ENCODE assay signal across 8 mouse cellular contexts in the genomic region with DNA sequence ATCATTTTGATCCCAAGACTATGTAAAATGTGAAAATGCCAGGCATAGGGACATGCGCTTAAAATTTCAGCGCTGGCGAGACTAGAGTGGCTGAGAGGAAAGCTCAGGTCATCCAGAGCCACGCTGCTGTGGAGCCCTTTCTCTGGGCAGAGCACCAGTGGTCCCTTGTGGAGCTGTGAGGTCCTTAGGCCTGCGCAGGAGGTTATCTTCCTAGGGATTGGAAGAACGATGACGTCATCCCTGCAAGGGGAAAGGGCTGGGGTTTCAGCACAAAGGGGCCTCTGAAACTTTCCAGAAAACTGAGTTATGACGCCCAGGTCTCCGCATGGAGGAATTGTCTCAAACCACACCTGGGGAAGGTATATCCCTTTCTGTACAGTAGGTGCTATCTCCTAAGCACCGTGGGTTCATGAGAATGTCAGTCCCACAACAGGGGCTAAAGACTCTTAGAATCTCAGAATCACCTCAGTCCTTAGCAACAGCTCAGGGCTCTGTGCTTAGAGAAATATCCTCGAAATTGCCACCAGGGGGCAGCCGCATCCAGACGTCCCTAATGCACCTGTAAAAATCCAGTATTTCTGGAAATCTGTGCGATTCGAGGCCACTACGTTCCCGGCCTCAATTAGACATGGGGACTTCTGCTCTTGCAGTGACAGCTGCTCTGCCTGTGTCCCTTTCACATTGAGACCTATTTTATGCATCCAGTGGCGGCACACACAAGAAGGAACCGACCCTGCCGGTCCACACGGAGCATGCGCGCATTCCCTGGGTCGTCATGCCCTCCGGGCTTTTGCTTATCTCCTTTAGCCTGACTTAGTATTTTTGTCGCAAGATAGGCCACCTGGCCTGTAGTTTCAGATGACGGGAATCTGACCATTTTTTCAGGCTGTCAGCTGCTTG. TPM values are rescaled to one million over a fixed set of nuclear protein-coding genes. Genes with fewer than 3 reads are reported as not detected.
DNase-seq lines count a peak whose midpoint lies in the region; ATAC-seq lines count a peak whose summit lies in the region.

No protein-coding gene starts in this region.

- DNase-seq in urinary bladder, adult 18-20 months (ENCODE audit: low spot score in 2 of 2) = peak; percentile 37 to 59
- no peak for DNase-seq in urinary bladder, postnatal 10 days (ENCODE audit: low spot score)
- peak; percentile 76 for DNase-seq in embryo, embryonic 9.5 days (ENCODE audit: extremely low spot score)
- peak; percentile 36 for DNase-seq in heart, adult 8-10 months (ENCODE audit: low spot score)
- DNase-seq in kidney, adult 9 months = peak; percentile 64
- DNase-seq in liver = peak; percentile 83
- DNase-seq in spleen, postnatal 4 days (ENCODE audit: low spot score in 2 of 2) = peak; percentile 30 to 75

- 0 out of 2 replicates have a peak, but pooled peaks have one; percentile 48 for ATAC-seq in monocyte, adult 5-6 weeks (replicated peaks; ENCODE audit: insufficient number of reproducible peaks, low FRiP score, low TSS enrichment, poor library complexity, severe bottlenecking)

RNA-seq across cellular contexts. Expression of a gene that starts 18.4 kb away (rescaled TPM):
- 1 to 10 TPM; 2.7 to 7.8 (median 4.7) TPM for total RNA-seq in heart, adult 8-10 months (2022)
- not detected in 3 replicates for total RNA-seq in monocyte, adult 5-6 weeks (2017)

RNA-seq across cellular contexts. Expression of a gene that starts 19.6 kb away (rescaled TPM):
- under 1 TPM; 0.24 to 0.86 (median 0.42) TPM for total RNA-seq in heart, adult 8-10 months (2022)
- total RNA-seq in monocyte, adult 5-6 weeks (2017) = not detected in 3 replicates

RNA-seq across cellular contexts. Expression of a gene that starts 39.8 kb away (rescaled TPM):
- 10 to 100 TPM; 84.4 to 94.5 (median 88.3) TPM for total RNA-seq in heart, adult 8-10 months (2022)
- total RNA-seq in monocyte, adult 5-6 weeks (2017) = 47.9 to 91.8 TPM (median 57.4 TPM) in 3 replicates

RNA-seq across cellular contexts. Expression of a gene that starts 48.7 kb away (rescaled TPM):
- total RNA-seq in heart, adult 8-10 months (2022) = not detected
- total RNA-seq in monocyte, adult 5-6 weeks (2017) = not detected in 3 replicates
